Mouse (Mus musculus): ENCODE results near the gene Dpep1.

DNA sequence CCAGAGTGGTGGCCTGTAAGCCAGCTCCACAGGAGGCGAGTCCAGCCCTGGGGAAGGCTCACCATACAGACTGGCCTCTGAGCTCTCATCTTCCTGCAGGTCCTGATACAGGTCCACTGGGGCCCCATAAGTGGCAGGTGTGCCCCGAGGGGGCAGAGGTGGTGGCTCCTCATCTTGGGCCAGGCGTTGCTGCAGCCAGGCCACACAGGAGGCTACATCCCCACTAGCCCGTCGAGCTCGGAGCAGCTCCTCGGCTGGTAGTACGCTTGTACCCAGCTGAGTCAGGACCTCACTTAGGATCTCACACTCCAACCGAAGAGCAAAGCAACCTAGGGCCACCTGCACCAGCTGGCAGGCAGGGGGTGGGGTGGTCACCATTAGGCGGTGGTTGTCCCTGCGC lies 47.7 kb downstream of the Dpep1 start:
- TF ChIP-seq HCFC1 (IDR thresholded peaks at IDR 0.05; ENCODE audit: borderline replicate concordance, insufficient read depth, low read length) (no peak), MAFK (IDR thresholded peaks at IDR 0.05; ENCODE audit: insufficient read depth, low read depth, low read length) (no peak), ZC3H11A (IDR thresholded peaks at IDR 0.05; ENCODE audit: borderline replicate concordance, low read depth, low read length) (no peak)

All from ES-E14 (cell line).